Mouse (Mus musculus) left cerebral cortex, adult 8-10 months (tissue): ENCODE measurements around the gene Trex1. TPM values are rescaled to one million over a fixed set of nuclear protein-coding genes. Genes with fewer than 3 reads are reported as not detected.

Experiments
- DNase-seq, 2 experiments: peaks; one replicate each; pipeline ENCODE4 v3.0.0; 2022; ENCODE audit warnings: low spot score in 2 of 2
- total RNA-seq, 4 experiments: library from RNA; stranded (reverse); gene quantifications; 2 replicates each; pipeline ENCODE4 v1.2.4; 2022

Trex1 gene
- total RNA-seq: 10 to 100 TPM; 11.8 to 17.1 (median 14.0) TPM

DNA sequence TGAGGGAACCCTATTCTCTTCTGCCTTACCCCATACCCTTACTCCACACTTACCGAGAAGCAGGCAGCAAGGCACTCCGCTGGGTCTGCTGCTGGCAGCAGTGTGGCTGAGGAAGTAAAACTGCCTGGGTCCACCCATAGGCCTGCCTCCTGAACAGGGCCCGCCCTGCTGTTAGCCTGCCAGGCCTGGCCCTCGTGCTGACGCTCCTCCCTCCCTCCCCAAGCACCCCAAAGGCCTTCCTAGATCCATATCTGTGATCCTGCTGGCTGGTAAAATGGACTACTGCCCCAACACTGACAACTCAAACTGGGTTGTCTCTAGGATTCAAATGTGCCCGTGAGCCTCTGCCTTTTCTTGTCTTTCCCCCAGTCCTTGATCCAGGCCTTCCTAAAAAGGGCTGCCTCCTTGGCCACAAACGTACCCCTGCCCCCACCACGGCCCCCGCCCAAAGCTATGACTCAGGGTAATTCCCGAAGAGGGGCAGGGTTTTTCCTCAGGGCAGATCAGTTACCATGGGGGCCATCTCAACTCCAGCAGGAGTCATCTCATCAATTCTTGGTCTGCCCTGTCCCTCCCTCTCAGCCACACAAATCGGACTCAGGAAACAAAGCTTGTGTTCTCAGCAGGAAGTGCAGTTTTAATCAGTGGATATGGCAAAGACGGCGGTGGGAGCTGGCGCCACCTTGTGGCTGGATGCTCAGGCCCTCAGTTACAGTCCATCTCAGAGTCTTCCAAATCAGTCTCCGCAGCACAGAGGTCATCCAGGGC, at the start of gene Trex1:
Gene Trex1, minus strand, starts transcription at position 599 of the 768 bp plus-strand sequence.
- peak; percentile 81 to 82 for DNase-seq

DNA sequence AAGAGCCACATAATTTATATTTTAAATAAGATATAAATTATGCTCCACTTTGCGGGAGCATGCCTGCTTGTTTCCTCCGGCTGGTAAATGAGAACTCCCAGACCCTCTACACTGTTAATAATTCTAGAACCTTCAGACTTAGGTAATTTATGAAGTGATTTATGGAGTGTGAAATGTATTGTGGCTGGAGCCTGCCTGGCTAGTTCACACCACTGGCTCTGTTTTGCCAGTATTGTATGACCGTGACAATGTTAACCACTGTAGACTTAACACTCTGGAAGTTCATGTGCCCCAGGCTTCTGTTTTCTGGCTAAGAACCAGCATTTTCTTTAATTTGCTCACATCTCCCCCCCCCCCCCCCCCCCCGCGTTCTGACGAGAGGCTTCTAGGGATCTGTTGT, 47.8 kb upstream of the Trex1 start:
- no peak for DNase-seq

DNA sequence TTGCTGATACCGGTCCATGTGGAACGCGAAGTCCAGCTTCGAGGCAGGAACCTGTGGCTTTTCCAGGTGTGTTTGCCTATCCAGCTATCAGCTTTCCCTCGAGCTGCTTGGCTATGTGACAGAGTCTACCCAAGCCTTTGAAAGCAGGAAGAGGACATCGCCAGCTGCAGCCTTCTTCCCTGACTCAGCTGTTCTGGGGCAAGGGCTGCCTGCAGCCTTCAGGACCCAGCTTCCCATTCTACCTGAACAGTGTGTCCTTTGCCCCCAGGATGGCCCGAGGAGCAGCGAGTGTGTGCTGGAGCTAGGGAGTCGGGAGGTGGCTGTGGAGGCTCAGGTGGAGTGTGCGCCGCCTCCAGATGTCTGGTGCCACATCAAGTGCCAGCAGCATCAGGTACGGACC, 46.1 kb upstream of the Trex1 start:
- no peak for DNase-seq

DNA sequence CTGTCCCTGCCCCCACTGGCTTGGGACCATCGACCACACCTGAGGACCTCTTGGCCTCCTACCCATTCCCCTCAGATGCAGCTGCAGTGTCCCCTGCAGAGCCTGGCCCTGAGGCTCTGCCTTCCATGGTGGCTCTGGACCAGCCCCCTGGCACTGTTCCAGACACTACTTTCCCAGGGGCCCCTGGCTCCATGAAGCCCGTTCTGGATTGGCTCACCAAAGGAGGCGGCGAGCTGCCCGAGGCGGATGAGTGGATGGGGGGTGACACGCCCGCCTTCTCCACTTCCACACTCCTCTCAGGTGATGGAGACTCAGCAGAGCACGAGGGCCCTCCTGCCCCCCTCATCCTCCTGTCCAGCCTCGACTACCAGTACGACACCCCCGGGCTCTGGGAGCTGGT, 45.5 kb upstream of the Trex1 start:
- DNase-seq: no peak

DNA sequence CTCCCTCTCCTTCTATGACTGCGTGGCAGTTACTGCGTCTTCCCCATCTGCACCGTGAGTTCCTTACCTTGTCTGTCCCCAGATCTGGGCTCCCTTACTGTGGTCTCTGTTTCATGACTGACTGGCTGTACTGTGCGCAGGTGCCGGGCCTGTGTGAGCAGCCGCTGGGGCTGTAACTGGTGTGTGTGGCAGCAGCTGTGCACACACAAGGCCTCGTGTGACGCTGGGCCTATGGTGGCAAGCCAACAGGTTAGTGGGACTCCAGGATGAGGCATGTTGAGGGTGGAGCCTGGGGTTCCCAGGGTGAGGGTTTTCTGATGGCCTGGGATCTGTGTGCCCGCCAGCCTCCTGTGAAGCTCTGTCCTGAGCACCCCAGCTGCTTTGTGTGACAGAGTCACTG, 44.5 kb upstream of the Trex1 start:
- no peak for DNase-seq

DNA sequence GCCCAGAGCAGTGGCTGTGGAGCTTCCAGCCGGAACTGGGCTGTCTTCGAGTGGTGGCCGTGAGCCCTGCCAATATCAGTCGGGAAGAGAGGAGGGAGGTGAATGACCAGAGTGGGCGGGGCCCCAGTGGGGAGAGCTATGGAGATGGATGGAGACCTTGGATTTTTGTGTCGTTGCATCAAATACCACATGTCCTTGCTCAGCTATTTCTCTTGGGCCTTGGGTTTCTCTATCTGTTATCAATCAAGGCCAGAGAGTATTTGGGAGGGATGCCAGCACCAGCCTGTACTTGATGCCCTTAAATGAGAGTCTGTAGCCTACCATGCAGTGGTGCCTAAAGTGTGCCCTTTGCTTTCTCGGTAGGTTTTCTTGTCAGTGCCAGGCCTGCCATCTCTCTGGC, 43.7 kb upstream of the Trex1 start:
- DNase-seq: no peak

DNA sequence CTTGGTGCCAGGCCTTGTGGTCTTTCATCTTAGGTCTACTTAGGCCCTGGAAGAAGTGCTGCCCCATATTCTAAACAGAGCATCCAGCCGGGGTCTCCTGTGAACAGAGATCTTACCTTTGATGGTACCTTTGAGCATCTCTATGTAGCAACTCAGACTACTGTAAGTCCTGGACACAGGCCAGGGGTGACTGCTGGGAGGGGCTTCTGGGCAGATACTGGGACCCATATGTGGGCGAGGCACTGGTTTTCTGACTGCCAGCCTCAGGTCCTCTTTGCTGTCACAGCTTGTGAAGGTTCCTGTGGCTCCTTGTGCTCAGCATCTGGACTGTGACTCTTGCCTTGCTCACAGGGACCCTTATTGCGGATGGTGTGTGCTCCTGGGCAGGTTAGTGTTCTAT, 43.0 kb upstream of the Trex1 start:
- DNase-seq: no peak

DNA sequence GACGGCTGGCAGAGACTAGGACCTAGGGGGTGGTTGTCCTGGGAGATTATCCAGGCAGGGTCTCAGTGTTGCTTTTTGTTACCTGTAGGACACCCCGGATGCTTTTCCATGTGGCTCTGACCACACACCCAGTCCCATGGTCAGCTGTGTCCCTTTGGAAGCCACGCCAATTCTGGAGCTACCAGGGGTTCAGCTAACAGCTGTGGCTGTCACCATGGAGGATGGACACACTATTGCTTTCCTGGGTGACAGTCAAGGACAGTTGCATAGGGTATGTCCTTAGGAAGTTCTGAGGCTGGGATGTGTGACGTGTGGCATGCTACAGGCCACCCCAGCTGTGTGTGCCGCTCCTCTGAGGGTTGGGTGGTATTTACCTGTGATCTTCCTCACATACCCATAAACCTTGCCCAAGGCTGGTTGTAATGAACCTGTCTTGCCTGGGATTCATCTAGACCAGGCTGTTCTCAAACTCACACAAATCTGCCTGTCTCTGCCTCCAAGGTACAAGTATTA, 42.5 kb upstream of the Trex1 start:
- DNase-seq: no peak

DNA sequence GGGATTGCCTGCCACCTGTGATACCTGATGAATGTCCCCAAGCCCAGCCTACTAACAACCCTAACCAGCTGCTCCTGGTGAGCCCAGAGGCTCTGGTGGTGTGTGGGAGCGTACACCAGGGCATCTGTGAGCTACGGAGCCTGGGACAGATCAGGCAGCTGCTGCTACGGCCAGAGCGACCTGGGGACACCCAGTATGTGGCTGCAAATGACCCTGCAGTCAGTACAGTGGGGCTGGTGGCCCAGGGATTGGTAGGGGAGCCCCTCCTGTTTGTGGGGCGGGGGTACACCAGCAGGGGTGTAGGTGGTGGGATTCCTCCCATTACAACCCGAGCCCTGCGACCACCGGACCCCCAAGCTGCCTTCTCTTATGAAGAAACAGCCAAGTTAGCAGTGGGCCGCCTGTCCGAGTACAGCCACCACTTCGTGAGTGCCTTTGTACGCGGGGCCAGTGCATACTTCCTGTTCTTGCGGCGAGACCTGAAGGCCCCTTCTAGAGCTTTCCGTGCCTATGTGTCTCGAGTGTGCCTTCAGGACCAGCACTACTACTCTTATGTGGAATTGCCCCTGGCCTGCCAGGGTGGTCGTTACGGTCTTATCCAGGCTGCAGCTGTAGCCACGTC, 40.9 kb upstream of the Trex1 start:
- no peak for DNase-seq

DNA sequence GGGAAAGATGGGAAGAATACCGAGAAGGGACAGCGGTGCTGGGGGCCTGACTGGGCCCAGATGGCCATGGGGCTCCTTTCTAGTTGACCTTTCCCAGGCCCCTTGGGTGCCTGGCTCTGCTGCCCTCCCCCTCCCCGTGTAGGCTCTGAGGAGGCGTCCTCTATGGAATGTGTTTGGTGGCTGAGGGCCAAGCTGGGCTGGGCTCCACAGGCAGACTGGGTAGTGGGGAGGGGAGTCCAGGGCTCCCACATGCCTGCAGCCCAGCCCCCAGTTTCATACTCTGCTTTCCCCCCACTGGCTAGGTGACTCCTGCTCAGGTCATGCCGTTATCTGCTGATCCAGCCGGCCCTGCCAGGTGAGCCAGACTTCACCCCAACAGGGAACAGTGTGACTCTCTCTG, 39.4 kb upstream of the Trex1 start:
- peak in 1 of 2 experiments; percentile 52 for DNase-seq

DNA sequence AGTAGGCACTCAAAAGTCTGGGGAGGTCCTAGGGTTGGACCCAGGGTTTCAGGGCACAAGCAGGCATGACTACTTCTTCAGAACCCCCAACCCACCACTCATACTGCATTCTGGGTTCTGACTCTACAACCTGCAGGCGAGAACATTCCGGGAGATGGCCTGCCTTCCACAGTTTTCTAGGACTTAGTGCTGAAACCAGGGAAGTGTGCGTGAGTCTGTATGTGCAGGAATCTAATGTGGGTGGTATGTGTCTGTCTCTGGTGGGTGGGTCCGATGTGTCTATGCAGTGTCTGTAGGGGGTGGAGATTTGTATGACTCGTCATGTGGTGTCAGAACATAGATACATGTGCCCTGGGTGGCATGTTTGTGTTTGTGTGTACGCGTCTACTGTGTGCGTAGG, 38.8 kb upstream of the Trex1 start:
- DNase-seq: no peak

DNA sequence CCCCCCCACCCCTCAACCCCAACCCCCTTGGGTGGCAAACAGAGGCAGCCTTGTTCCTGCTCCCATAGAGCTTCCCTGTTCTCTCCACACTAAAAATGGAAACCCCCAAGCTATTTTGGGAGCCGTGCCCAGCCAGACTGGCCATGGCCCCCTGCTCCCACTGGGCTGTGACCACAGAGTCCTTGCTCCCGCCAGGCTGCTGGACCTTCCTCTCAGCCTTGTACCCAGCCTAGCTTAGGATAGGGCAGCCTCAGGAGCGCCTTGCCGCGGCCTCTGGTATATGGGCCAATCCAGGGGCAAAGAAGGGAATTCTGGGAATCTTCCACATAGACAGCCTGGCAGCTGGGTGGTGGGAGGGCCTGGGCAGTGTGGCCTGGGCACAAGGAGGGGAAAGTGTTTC, 38.3 kb upstream of the Trex1 start:
- DNase-seq: peak; percentile 56 to 79

DNA sequence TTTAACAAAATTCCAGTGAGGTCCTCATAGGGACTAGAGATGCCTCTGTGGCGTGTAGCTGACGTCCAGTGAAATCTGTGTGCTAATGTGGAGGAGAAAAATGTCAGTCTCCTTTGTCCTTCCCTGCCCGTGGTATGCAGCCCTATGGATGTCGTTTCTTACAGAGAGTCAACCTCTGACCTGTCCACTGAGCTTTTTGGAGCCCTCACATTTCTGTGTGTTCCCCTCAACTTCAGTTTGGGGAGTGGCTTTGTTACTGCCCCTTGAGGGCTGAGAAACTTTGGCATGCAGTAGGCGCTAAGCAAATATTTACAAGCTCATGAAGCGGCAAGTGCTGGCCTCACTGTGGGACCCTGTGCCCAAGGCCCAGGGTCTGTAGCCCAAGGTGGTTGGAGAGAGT, 37.8 kb upstream of the Trex1 start:
- no peak for DNase-seq

DNA sequence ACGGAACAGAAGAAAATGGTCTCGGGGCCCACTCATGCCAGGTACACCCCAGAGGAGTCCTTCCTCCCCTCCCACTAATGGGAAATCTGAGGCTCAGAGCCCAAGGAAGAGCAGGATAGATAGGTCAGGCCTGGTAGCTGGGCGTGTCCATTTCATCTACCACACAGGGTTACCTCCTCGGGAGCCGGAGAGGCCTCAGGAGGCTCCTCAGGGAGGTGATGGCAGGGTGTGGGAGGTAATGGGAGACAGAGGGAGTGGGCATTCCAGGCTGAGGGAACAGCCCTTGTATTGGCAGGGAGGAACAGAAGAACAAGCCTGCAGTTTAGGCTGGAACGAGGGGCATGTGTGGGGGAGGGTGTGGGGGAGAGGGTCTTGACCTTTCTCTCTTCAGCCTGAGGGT, 37.3 kb upstream of the Trex1 start:
- DNase-seq: no peak

DNA sequence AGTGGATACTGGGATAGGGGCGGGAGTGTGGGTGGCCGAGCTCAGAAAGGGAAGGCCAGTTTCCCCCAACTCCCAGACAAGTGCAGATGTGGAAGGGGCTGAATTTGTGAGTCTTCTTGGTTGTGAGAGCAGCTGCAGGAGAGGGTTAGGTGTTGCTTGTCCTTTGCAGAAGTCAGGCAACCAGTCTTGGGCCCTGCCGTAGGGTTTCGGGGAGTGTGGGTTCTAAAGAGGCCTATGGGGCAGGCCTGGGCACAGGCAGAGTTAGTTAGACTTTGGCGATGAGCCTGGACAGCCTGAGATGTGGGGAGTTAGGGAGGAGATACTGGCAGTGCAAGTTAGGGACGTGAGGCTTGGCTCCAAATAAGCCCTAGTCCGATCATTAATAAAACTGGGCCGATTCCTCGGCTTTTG, 36.7 kb upstream of the Trex1 start:
- DNase-seq: peak in 1 of 2 experiments; percentile 21

DNA sequence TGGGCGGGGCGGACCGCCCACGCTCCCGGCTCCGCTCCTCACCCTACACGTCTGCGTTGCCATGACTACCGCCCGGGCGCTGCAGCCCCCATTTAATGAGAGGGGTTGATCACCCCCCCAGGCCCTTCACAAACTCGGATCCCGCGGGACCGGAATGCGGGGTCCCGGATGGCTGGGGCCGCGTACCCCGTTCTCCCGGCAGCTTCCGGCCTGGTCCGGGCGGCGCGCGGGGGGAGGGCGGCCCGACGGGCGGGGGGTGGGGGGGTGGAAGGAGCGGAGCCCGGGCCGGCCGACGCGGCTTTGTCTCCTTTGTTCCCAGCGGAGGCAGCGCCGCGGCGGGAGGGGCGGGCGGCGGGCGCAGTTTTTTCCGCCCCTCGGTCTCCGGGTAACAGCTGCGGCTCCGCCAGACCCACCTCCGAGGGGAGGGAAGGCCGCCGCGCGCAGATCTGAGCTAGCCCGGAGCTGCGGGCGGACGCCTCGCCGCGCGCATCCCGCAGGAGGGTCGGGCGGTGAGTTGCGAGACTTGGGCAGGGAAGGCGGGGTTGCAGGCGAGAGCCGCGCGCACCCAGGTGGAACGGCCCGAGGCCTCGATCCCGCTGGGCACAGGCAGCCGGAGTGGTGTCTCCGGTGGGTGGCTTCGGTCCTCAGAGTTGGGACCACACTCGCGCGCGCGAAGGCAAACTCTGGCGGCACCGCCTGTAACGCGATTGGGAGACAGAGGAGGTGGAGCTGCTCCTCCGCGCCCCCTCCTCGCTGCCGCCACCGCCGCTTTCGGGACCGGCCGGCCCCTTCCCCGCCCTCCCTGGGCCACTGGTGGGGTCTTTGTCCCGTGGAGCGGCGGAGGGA, 35.8 kb upstream of the Trex1 start, which contains the start of gene Plxnb1:
Gene Plxnb1, plus strand, starts transcription at position 253 of the 846 bp plus-strand sequence.
- peak; percentile 55 to 61 for DNase-seq

DNA sequence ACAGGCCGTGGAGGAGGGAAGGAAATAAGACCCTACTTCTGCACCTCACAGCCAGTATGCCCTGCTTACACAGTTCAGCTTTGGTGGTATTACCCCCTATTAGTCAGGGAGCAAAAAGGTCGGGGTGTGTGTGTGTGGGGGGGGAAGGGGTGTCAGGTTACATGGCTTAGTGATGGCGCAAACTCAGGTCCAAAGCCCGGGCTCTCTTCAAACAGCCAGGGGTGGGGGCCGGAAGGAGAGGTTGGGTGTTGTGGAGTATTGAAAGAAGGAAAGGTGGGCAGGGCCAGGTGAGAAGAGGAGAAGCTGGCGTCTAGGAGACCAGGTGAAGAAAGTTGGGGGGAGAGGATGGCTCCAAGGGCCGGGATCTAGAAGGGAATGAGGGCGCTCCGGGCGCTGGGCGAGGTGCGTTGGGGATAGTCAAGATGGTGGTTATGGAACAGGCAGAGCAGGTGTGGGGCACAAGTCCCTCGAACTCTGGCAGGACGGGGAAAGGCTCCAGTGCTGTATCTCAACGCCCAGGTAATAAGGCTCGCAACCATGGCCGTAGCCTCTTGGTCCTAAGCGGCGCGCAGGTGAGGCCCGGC, 35.1 kb upstream of the Trex1 start:
- no peak for DNase-seq

DNA sequence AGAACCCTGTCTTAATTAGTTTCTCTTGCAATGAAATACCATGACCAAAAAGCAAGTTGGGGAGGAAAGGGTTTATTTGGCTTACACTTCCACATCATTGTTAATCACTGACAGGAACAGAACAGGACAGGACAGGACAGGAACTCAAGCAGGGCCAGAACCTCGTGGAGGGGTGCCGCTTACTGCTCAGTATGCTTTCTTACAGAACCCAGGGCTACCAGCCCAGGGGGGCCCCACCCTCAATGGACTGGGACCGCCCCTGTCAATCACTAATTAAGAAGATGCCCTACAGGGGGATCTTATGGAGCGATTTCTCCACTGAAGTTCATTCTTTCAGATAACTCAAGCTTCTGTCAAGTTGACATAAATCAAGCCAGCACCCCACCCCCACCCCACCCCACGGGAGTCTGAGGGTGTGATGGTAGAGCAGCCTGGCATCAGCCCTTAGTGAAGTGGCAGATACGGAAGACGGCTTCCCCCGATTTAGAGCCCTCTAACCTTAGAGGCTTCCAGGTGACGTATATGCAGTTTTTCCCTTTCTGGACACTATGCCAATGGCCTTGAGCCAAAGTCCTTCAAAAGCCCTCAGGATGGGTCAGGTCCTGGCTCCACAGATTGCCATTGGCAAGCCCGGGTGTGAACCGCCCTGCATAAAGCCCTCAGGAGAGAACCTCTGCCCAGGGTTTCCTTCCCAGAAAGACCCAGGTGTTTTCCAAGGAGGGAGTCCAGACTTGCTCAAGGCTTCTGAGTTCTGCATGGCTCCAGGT, 34.4 kb upstream of the Trex1 start:
- no peak for DNase-seq

DNA sequence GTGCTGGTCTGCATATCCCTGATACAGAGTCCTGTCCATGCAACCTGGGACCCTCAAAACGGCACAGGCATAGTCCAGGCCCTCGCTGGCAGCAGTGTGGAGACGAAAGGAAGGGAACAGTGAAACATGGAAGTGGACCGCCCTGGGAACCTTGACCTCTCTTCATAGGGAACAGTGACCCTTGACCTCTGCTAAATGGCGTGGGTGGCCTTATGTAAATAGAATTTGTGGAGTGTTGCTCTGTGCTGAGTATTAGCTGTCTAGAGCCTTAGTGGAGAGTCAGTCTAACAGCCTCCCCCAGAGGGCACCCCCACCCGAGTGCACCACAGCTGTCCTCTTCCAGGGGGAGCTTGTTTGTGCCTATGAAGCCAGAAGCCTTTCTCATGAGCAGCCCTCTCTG, 33.3 kb upstream of the Trex1 start:
- no peak for DNase-seq

DNA sequence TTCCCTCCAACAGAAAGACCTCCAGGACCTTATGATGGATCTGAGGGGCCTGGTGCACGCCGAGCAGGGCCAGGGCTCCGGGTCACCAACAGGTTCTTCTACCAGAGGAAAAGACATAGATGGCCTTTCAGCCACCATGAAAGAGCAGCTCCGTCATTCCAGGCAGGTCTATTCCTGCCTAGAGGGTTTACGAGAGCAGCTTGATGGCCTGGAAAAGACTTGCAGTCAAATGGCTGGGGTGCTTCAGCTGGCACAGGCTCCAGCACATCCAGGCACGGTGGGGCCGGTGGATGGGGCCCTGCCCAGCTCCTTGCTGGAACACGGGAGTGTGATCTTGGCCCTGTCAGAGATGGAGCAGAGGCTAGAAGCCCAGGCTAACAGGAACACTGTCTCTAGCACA, 32.3 kb upstream of the Trex1 start:
- DNase-seq: no peak

DNA sequence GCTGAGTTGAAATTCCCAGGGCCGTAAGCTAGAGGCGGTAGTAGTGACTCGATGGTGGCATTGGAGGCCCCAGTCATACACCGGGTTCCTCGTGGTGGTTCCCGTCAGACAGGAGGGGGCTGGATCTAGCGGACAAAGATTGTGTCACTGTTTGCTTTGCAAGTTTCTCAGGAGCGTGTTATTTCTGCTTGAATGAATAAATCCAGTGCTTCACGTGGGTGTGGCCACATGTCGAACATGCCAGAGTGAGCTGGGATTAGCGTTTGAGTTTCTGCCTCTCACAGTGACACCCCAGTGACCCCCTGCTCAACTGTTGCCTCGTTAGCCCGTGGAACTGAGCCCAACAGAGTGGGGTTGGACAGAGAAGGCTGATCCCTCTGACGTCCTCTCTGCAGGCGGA, 30.9 kb upstream of the Trex1 start:
- DNase-seq: no peak
